Mouse (Mus musculus): Measurements from ENCODE around the gene Bptf. TPM values are rescaled to one million over a fixed set of nuclear protein-coding genes. Genes with fewer than 3 reads are reported as not detected.
"Not testable (repeated sequence)": the region's sequence is repeated elsewhere in the genome, so short reads cannot be mapped to it uniquely, and the experiment has no call there.

The Bptf gene
- total and polyA plus RNA-seq, 3 experiments, result 22.1 to 43.6 (median 33.6) TPM

DNA sequence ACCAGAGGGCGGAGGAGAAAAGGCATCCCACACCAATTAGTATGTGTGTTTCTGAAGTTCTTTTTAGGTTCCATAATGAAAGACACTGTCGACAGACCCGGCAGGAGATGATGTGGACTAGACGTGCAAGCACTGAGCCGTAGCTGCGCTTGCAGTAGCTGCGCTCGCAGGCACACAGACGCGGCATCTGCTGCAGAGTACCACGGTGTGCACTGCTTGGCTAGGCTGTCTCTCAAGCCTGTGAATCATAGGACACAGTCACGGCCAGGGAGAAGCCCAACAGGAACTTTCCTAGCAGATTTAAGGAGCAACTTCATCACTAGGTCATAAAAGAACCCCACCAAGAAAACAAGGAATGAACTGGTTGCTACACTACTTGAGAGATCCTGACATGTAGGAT, 14.1 kb downstream of the Bptf start:
- DNase-seq, result no peak

DNA sequence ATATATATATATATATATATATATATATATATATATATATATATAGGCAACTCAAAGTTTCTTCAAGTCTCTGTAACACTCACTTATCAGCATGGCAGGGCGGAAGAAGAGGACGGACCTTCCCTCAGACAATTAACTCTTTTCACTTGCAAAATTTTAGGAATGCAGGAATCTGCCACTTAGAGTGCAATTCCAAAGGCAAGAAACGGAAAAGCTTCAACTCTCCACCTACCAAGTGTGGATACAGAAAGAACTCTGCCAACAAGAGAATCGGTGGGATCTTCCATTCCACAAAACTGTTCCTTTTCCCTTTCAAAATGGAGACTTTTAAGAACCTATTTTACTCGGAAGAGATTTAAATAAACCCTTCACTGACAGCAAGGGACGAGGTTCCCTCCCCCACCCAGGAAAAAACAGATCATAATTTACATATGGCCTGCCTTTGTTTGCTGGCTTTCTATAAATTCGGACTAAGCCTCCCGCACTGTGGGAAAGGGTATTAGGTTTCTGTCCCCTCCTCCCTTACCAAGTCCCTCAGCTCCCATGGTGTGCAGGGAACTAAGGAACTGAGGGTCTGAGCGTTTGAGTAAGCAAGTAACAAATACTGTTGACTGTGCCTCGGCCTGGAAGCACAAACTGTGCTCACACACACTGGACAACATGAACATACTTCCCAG, 17.9 kb downstream of the Bptf start:
- no peak for DNase-seq

DNA sequence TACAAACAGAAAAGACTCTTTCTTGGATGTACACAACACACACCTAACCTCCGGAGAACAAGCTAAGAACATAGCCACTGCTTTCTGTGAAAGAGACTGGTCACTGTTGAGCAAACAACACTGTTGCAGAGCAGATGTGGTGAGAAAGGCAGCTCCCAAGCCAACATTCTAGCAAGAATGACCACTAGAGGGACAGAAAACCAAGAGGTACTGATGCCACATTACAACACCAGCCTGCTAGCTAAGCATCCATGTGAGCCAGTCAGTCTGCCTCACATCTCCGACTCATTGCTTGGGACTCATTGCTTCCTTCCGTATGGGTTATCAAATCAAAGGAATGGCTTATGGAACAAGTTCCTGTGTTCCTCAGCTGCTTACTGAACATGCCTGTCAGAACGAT, 18.8 kb downstream of the Bptf start:
- DNase-seq, result peak; percentile 50

DNA sequence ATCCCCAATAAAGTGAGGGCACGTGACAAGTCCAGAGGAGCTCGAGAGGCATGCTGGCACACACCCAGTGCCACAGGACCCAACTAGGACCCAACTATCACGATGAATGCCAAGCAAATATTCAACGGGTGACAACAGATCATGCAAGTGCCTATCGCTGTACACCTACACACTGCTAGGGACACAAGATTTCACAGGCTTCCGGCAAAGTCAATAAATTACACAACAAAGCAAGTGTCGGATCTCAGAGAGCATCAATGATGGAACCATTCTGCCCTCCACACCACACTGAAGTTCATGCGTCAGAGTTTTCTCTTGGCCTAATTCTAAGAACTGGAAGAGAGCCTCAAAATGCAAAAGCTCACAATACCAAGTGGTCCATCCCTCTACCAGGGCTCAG, 22.3 kb downstream of the Bptf start:
- no peak for DNase-seq

DNA sequence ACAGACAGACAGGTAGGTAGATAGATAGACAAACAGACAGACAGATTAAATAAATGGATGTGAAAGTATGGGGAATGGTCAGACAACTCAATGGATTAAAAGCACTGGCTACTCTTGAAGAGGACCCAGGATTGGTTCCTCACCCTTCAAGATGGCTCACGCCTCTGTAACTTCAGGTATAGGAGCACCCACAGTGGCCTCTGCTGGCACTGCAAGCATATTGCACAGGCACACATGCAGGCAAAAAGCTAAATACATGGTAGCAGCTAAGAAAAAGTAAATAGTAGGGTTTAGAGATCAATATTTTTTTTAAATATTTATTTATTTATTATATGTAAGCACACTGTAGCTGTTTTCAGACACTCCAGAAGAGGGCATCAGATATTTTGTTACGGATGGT, 23.0 kb downstream of the Bptf start:
- no peak for DNase-seq

DNA sequence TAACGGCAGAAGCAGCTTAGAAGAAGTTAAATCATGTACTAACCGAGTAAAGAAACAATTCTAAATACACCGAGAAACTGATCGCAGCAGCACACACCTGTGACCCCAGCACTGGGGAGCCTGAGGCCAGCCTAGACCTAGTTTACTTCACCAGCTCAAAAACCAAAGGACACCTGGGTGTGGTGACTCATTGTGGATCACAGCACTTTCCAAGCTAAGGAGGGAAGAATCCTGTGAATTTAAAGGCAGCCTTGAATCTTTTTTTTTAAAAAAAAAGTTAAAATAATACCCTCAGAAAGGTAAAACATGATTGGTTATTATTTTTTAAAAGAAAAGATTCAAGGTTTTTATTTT, 24.2 kb downstream of the Bptf start:
- DNase-seq, result no peak

DNA sequence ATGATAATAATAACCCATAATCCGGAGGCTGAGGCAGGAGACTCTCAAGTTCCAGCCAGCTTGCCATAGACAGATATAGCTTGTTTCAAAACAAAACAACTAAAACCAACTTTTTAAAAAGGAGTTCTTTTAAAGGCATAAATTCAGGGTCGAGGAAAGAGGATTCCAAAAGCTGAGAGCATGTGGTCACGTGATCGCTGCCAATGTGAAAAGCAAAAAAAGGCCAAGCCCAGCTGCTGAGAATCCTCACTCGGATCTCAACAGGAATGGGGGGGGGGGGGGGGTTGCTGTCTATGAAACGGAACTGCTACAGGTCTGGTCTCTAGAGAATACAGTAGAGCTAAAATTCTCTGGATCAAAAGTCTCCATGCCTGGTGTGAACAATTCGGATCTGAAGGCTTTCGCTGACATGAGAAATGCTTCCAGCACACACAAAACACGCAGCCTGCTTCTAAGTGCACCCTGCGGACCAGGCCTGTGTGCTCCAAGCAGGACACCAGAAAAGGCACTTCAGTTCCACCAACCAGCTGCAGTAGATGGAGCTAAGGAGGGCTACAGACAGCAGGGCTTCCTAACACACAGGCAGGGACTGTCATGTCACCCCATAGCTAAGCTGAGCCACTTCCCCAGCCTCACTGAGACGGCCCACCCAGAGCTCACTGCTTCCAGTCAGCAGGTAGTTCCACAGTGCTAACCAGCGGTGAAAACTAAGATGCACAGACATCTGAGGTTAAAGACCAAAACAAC, 24.8 kb downstream of the Bptf start:
- DNase-seq, result no peak

DNA sequence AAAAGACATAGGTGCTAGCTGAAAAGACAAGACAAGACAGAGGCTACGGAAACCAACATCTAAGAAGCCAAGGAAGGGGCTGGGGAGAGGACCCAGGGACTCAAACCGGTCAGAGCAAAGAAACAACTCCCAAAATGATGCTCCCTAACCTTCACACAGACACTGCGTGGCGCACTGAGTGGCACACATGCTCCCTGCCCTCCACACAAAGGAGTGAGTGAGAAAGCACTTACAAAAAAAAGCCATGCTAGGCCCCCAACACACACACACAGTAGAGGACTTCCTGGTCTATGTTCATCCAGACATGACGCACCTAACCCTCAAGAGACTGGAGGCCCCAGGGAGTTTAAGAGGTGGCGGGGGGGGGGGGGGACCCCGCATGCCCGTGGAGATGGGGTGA, 25.5 kb downstream of the Bptf start:
- no peak for DNase-seq

DNA sequence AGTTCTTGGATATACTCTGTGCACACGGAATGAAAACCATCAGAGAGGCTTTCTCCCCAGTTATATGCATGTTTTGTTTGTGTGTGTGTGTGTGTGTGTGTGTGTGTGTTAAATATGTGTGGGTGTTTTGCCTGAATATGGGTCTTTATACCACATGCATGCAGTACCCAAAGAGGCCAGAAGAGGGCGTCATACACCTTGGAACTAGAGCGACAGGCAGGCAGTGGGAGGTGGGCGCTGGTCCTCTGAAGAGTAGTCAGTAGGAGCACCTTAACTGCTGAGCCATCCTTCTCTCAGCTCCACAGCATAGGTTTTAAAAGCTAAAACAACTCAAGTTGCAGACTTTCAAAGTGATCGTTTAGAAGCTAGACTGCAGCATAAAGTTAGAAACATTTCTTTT, 26.7 kb downstream of the Bptf start:
- DNase-seq, result peak; percentile 63

DNA sequence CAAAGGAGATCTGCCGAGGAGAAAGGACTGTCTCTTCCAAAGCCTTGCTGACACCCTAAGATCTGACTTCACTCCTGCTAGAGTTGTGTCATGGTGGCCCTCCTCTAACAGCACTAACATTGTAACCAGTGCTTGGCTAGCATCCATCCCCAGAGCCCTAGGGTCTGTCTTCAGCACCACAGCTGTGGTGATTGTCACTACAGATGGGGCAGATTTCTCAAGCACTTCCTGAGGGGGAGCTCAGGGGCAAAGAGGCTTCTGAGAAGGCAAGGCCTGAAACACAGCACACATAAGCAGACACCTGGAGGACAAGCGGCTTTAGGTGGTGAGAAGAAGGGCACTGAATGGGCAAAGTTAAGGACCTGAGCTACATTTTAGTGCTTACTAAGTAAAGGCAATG, 28.2 kb downstream of the Bptf start:
- DNase-seq, result no peak

DNA sequence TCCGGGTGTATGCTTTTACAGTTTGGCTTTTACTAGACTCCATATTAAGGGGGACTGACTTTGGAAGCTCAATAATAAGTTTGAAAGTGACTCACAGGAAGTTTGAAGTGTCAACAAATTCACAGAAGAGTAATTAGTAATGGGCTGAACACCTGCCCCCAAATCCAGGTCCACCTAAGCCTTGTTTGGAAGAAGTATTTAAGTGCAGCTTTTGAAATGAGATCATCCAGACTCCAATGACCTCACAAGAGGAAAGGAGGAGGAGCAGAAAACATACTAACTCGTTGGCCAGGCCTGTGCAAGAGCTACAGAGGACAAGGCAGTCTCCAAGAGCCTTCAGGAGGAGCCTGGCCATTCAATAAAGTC, 28.7 kb downstream of the Bptf start:
- DNase-seq, result no peak

DNA sequence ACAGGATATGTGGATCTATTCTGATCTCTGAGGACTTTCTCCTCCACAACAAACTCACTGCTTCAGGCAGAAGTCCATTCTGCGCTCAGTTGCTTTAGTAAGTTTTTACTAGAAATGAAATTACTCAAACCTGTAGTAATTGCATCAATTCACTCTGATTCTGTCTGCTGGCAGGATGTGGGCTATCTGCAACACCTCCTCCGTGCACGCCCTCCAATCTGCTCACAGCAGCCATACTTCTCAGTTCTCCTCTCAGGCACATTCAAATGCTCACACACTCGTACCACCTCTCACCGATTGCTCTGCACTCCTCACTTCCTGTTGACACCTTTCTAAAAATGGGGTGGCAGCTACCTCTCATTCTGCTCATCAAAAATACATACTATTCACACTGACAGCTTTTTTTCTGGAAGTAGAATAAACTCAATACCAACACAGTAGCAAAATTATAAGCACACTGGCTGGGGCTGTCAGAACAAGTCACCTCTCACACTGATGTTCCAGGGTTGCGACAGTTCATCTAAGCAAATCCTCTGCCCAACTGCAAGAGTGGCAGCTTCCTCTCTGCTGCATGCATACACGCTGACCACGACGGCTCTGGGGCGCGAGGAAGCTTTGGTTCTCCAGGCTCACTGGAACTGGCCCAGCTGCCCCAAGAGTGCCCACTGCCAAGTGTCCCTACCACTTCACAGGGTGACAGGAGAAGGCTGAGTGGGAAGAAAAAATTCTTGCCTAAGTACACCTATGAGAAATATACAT, 29.3 kb downstream of the Bptf start:
- no peak for DNase-seq

DNA sequence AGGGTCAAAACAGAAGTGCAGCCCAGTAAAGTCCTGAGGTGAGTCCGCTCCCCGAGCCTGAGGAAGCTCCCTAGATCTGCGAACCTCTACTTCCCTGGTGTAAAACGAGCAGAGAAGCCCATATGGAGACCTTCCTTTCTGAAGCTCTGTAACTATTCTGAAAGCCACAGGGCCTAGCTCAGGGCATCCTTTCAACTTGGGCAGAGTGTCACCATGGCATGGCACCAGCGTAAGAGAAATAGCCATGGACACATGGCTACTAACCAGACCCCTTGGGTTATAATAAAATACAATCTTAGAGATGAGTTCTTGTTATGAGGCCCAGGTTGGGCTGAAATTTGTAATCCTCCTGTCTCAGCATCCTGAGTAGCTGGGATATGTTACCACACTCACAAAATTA, 35.0 kb downstream of the Bptf start:
- no peak for DNase-seq

DNA sequence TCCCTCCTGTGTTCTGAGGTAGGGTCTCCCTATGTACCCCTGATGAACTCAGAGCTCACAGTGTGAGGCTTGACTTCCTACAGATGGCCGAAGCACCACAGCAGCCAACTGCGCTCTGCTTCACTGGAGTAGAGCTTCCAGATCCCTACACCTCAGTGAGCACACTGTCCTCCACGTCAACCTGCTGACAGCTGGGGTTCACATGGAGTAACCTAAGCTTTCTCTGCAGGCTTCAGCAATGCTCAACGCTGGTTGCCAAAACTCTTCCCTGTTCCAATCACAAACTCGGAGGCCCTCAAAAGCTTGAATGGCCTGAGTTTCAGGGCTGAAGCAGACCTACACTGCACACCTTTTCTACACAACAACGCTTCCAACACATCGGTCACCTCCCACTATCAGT, 38.1 kb downstream of the Bptf start:
- DNase-seq, result no peak

DNA sequence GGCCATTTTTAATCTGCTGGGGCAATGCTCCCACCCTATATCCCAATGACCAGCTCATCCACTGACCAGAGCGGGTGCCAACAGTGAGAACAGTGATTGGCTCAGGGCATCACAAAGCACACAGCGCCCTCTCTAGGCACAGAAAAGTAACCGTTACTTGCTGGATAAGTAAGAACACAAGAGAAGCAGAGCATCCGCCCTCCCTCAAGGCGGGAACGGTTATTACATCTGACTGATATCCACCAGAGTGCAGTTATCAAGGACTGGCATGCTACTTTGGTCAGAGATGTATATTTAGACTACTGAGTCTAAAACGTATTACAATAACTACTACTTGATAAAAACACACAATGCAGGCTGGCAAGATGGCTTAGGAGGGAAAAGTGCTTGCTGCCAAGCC, 39.3 kb downstream of the Bptf start:
- DNase-seq, result no peak

DNA sequence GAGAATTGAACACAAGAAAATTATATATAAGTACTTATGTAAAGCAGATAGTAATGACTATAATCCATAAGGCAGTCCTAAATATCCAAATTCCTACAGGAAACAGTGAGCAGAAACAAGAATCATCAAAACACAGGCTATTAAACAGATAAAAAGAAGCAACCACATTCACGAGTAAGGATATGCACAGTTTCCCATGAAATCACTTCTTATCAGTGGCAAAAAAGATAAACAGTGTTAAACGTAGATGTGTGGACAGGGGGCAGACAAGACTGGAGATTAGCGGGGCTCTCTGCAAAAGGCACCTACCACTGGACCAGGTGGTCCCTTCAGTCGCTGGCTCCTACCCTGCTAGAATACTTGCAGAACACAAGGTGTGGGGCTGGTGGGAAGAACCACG, 46.1 kb downstream of the Bptf start:
- DNase-seq, result no peak

DNA sequence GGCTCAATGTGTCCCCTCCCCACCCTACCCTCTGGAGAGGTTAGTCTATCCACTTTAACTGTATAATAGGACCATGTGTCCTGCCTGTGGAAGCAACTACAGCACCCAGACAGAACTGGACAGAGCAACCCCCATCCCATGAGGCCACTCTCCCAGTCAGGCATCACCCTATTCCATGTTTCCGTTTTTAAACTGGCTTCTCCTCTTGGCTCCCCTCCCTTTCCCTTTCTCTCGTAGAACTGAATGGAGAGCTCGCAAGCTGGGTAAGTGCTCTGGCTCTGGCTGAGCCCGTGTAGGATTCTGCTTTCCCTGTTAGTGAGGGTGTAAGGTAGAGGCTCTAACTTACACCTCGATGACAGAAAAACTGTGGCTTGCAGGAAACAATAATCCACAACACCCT, 48.4 kb downstream of the Bptf start:
- no peak for DNase-seq

DNA sequence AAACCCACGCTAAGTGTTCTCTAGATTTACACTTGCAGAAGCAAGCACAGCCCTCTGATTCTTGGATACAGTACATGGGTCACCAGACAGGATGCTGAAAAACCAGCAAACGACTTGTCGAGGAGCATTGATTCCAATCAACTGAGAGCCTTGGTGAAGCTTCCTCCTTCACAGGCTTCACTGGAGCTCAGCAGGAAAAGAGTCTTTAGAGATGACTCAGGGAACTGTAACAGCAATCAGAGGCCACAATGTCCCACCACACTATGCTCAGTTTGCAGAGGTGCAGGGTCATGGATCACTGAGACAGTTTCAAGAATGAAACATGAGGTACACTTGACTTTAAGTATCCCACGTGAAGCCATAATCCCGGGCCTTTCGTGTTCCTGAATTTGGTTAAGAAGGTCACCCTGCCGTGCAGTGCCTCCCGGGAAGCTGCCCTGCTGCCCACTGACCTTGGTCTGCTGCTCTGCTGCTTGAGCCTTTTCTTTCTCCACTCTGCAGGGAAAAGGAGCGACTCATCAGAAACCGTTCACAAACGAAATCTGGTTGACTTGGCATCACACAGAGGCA, 66.6 kb downstream of the Bptf start:
- peak; percentile 59 for DNase-seq

DNA sequence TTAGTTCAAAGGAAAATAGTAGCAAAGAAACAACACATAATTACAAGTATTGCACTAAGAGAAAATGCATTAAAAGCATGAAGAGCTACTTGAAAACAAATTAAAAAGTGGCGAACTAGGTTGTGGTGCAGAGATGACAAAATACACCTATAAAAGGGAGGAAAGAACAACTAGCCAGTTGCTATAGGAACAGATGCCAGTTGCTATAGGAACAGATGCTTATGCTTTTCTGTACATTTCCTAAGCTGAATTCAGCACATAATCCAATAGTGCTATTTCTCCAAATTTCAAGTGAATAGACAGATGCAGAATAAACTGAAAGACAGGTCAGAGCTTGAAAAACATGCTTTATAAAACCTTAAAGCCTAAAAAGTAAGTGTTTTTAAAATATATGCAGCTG, 67.3 kb downstream of the Bptf start:
- DNase-seq, result no peak

DNA sequence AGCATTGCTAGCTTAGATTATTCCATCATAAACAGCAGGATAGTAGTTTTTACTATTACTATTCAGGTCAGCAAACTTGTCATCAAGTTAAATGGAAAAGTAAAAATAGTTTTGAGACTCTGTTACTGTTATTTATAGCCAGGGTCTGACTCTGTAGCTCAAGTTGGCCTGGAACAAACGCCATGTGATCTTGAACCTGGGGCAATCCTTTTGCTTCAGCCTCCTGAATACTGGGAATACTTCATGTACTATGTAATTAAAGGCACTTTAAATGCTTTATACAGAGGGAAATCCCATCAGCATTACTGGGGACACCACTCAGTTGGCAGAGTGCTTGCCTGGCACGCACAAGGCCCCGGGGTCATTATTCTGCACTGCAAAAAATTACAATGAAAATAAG, 68.9 kb downstream of the Bptf start:
- no peak for DNase-seq

DNA sequence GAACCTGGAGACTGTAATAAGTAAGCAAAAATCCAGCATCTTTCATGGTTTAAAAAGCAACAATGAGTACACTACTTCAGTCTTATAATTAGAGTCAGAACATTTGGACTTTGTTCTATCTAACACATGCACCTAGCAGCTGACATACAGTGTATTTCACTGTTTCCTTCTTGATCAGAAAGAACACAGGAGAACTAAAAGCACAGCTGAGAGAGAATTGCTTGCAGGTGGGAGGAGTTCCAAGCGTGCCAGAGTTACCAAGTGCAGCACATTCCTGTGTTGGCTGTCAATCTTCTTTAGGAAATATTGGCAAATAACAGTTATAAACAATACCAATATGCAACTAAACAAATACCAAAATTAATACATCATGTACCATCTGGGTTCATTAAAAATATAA, 71.0 kb downstream of the Bptf start:
- DNase-seq, result no peak

DNA sequence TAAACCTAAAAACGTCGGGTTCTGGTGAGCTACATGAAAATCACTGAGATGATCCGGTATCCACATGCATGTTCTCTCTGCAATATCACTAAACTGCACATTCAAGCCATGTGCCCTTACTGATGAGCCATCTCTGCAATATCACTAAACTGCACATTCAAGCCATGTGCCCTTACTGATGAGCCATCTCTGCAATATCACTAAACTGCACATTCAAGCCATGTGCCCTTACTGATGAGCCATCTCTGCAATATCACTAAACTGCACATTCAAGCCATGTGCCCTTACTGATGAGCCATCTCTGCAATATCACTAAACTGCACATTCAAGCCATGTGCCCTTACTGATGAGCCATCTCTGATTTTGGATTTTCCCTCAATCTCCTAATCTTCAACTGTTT, 72.3 kb downstream of the Bptf start:
- DNase-seq, result not testable (repeated sequence)

DNA sequence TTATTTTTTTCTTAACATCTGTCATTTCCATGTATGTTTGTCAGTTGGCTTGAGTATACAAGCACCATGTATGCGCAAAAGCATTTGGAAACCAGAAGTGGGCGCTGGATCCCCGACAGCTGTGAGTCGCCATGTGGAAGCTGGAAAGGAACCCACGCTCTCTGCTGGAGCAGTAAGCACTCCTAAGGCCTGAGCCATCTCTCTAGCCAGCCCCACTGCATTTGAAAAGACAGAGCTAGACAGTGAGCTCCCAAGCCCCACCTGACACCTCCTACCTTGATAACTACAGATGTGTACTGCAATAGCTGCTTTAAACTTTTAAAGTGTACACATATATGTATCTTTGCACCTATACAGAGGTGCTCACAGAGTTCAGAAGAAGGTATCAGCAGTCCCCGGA, 74.5 kb downstream of the Bptf start:
- no peak for DNase-seq

Measured in adrenal gland, adult 2 months (tissue).